Mouse (Mus musculus) telencephalon, adult 2 months (tissue): Measurements from ENCODE around the gene Olfr844.

Experiments used
- DNase-seq: peaks from one replicate; pipeline ENCODE4 v3.0.0-alpha.2; 2011; ENCODE audit warnings: low read depth, low spot score

The Olfr844 gene

GRCm38 (mm10) chr9:19316047-19316446 is at the start of gene Olfr844:
TSS of gene Olfr844 (plus strand) at chr9:19316347.
- DNase-seq, result no peak

GRCm38 (mm10) chr9:19336157-19336556 is 20.0 kb downstream of the Olfr844 start, which contains the start of gene Olfr845:
TSS of gene Olfr845 (plus strand) at chr9:19336457.
- no peak for DNase-seq

GRCm38 (mm10) chr9:19363905-19364304 is 47.8 kb downstream of the Olfr844 start, which contains the start of gene Olfr846:
TSS of gene Olfr846 (minus strand) at chr9:19364005.
- no peak for DNase-seq
